Mouse (Mus musculus): ENCODE results near the gene Lrrc74b. TPM values are rescaled to one million over a fixed set of nuclear protein-coding genes. Genes with fewer than 3 reads are reported as not detected.
"Not testable (repeated sequence)": the region's sequence is repeated elsewhere in the genome, so short reads cannot be mapped to it uniquely, and the experiment has no call there.

The Lrrc74b gene
- polyA plus RNA-seq, 1 experiment from 2014 or later, result not detected

DNA sequence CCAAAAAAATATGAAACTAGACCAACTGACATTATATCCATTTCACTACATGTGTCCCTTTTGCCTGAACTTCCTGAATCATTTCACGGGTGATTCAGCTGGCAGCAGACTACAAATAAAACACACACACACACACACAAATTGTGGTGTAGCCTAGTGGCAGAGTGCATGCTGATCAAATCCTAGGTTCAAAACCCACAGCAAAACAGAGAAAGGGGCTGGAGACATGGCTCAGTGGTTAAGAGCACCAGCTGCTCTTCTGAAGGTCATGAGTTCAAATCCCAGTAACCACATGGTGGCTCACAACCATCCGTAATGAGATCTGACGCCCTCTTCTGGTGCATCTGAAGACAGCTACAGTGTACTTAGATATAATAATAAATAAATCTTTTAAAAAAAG is 53.0 kb downstream of the Lrrc74b start:
- ATAC-seq (replicated peaks; ENCODE audit: insufficient number of reproducible peaks, low FRiP score, low TSS enrichment, low read depth); DNase-seq (ENCODE audit: low spot score); H3K27me3 ChIP-seq (ENCODE audit: control insufficient read depth, insufficient read depth, low read length); H3K4me1 ChIP-seq (ENCODE audit: control insufficient read depth, insufficient read depth, low read length); H3K9me3 ChIP-seq (replicated peaks; ENCODE audit: control insufficient read depth, low read length); H3K36me3 ChIP-seq (replicated peaks; ENCODE audit: control insufficient read depth, insufficient read depth, low read depth, low read length): not testable (repeated sequence)
- 32% methylated on average over 3 of the region's 3 CpGs for WGBS
- H3K9ac ChIP-seq (replicated peaks; ENCODE audit: low read length), result peak overlapping the region; percentile 86
- 0 out of 2 replicates have a peak overlapping the region, but pooled peaks have one; percentile 78 for H3K27ac ChIP-seq (replicated peaks; ENCODE audit: low read depth, low read length)
- peak overlapping the region; percentile 77 for H3K4me3 ChIP-seq (ENCODE audit: low read depth, low read length)
- peak overlapping the region; percentile 67 for H3K4me2 ChIP-seq (ENCODE audit: low read depth, low read length)

DNA sequence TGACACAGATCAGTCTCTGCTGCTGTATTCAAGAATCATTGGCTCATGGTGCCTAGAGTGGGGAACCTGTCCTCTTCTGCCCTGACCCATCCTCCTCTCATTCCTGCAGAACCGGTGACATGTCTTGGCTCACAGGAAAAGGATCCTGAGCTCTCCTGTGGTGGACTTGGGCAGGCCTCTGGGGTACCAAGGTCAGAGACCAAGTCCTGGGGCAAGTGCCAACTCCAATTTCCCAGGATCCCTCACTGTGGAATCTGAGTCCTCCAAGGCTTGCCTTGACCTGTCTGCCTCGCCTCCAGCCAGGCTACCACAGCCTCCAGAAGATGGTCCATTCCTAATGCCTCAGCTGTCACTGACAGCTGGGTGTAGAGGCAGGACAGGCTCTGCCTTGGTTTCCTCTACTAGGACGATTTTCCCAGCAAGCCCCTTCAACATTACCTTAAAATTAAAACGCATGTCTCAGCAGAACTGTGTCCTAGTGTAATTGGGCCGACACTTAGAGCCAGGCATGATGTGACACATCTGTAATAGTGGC is 54.0 kb downstream of the Lrrc74b start:
- ATAC-seq (replicated peaks; ENCODE audit: insufficient number of reproducible peaks, low FRiP score, low TSS enrichment, low read depth) (no peak), DNase-seq (ENCODE audit: low spot score) (no peak)
- H3K4me1 ChIP-seq (ENCODE audit: control insufficient read depth, insufficient read depth, low read length), result no peaks in the 10 kb centered on the region
- H3K36me3 ChIP-seq (replicated peaks; ENCODE audit: control insufficient read depth, insufficient read depth, low read depth, low read length), result no peaks in the 10 kb centered on the region
- H3K27me3 ChIP-seq (ENCODE audit: control insufficient read depth, insufficient read depth, low read length), result no peaks in the 10 kb centered on the region
- no peak overlapping the region for H3K27ac ChIP-seq (replicated peaks; ENCODE audit: low read depth, low read length)
- H3K4me3 ChIP-seq (ENCODE audit: low read depth, low read length), result no peak overlapping the region
- WGBS, result 80% methylated on average over 5 of the region's 5 CpGs
- H3K9me3 ChIP-seq (replicated peaks; ENCODE audit: control insufficient read depth, low read length), result no peaks in the 10 kb centered on the region
- no peak overlapping the region for H3K9ac ChIP-seq (replicated peaks; ENCODE audit: low read length)
- H3K4me2 ChIP-seq (ENCODE audit: low read depth, low read length), result no peak overlapping the region

DNA sequence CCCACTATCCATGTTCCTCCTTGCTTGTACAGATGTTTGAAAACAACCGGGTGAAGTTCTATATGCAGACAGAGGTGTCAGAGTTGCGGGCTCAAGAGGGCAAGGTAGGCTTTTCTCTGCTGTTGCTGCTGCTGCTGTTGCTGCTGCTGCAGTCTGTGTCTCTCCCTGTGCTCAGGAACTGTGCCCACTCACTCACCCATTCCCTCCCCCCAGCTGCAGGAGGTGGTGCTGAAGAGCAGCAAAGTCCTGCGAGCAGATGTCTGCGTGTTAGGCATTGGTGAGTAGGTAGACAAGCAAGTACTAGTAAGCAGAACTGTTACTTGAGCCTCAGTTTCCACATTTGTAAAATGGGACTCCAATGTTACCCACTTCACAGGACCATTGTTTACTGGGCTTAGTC is 58.4 kb downstream of the Lrrc74b start:
- 80% methylated on average over 4 of the region's 4 CpGs for WGBS
- no peak overlapping the region for H3K9ac ChIP-seq (replicated peaks; ENCODE audit: low read length)
- no peak overlapping the region for H3K4me2 ChIP-seq (ENCODE audit: low read depth, low read length)
- H3K36me3 ChIP-seq (replicated peaks; ENCODE audit: control insufficient read depth, insufficient read depth, low read depth, low read length), result no peaks in the 10 kb centered on the region
- no peaks in the 10 kb centered on the region for H3K4me1 ChIP-seq (ENCODE audit: control insufficient read depth, insufficient read depth, low read length)
- DNase-seq (ENCODE audit: low spot score), result no peak
- H3K27me3 ChIP-seq (ENCODE audit: control insufficient read depth, insufficient read depth, low read length), result no peaks in the 10 kb centered on the region
- H3K27ac ChIP-seq (replicated peaks; ENCODE audit: low read depth, low read length), result no peak overlapping the region
- H3K9me3 ChIP-seq (replicated peaks; ENCODE audit: control insufficient read depth, low read length), result no peaks in the 10 kb centered on the region
- ATAC-seq (replicated peaks; ENCODE audit: insufficient number of reproducible peaks, low FRiP score, low TSS enrichment, low read depth), result no peak
- H3K4me3 ChIP-seq (ENCODE audit: low read depth, low read length), result no peak overlapping the region

GRCm38 (mm10) chr16:17499249-17499883 is 61.7 kb downstream of the Lrrc74b start:
- Histone ChIP-seq H3K9me3 (replicated peaks; ENCODE audit: control insufficient read depth, low read length) (no peaks in the 10 kb centered on the region), H3K4me2 (ENCODE audit: low read depth, low read length) (no peak overlapping the region), H3K4me1 (ENCODE audit: control insufficient read depth, insufficient read depth, low read length) (no peaks in the 10 kb centered on the region), H3K27me3 (ENCODE audit: control insufficient read depth, insufficient read depth, low read length) (no peaks in the 10 kb centered on the region), H3K9ac (replicated peaks; ENCODE audit: low read length) (no peak overlapping the region), H3K36me3 (replicated peaks; ENCODE audit: control insufficient read depth, insufficient read depth, low read depth, low read length) (no peaks in the 10 kb centered on the region), H3K27ac (replicated peaks; ENCODE audit: low read depth, low read length) (no peak overlapping the region), H3K4me3 (ENCODE audit: low read depth, low read length) (no peak overlapping the region)
- 22% methylated on average over 10 of the region's 10 CpGs for WGBS
- DNase-seq (ENCODE audit: low spot score) (peak; percentile 19), ATAC-seq (replicated peaks; ENCODE audit: insufficient number of reproducible peaks, low FRiP score, low TSS enrichment, low read depth) (peak; percentile 73)

- no peaks in the 10 kb centered on the region for H3K36me3 ChIP-seq (replicated peaks; ENCODE audit: control insufficient read depth, insufficient read depth, low read depth, low read length)
- no peaks in the 10 kb centered on the region for H3K27me3 ChIP-seq (ENCODE audit: control insufficient read depth, insufficient read depth, low read length)
- H3K9ac ChIP-seq (replicated peaks; ENCODE audit: low read length), result no peak overlapping the region
- H3K4me3 ChIP-seq (ENCODE audit: low read depth, low read length), result no peak overlapping the region
- ATAC-seq (replicated peaks; ENCODE audit: insufficient number of reproducible peaks, low FRiP score, low TSS enrichment, low read depth) (no peak), DNase-seq (ENCODE audit: low spot score) (no peak)
- H3K27ac ChIP-seq (replicated peaks; ENCODE audit: low read depth, low read length), result no peak overlapping the region
- no peaks in the 10 kb centered on the region for H3K4me1 ChIP-seq (ENCODE audit: control insufficient read depth, insufficient read depth, low read length)
- H3K4me2 ChIP-seq (ENCODE audit: low read depth, low read length), result no peak overlapping the region
- H3K9me3 ChIP-seq (replicated peaks; ENCODE audit: control insufficient read depth, low read length), result no peaks in the 10 kb centered on the region
- WGBS, result 65% methylated on average over 2 of the region's 2 CpGs
Measured at GRCm38 (mm10) chr16:17496499-17497305, 64.3 kb downstream of the Lrrc74b start.

Other genes starting within 250 kb of the Lrrc74b start
- 0.20 TPM in 2 replicates for gene Serpind1, start 229.9 kb downstream of the Lrrc74b start, polyA plus RNA-seq (2014; fragmentation: Nextera tagmentation; extraction: Ambion mirVana)
- 7.0 and 7.2 TPM in 2 replicates for gene Snap29, start 155.3 kb downstream of the Lrrc74b start, polyA plus RNA-seq (2014; fragmentation: Nextera tagmentation; extraction: Ambion mirVana)
- gene Pi4ka, start 154.9 kb downstream of the Lrrc74b start, polyA plus RNA-seq (2014; fragmentation: Nextera tagmentation; extraction: Ambion mirVana), result 29.9 and 33.9 TPM in 2 replicates
- 85.1 and 90.1 TPM in 2 replicates for gene Crkl, start 109.3 kb downstream of the Lrrc74b start, polyA plus RNA-seq (2014; fragmentation: Nextera tagmentation; extraction: Ambion mirVana)
- gene Aifm3, start 71.6 kb downstream of the Lrrc74b start, polyA plus RNA-seq (2014; fragmentation: Nextera tagmentation; extraction: Ambion mirVana), result 0.77 and 1.2 TPM in 2 replicates
- 68.5 and 77.7 TPM in 2 replicates for gene Lztr1, start 52.6 kb downstream of the Lrrc74b start, polyA plus RNA-seq (2014; fragmentation: Nextera tagmentation; extraction: Ambion mirVana)
- 47.6 and 50.0 TPM in 2 replicates for gene Thap7, start 30.1 kb downstream of the Lrrc74b start, polyA plus RNA-seq (2014; fragmentation: Nextera tagmentation; extraction: Ambion mirVana)
- gene P2rx6, start 638 bp upstream of the Lrrc74b start, polyA plus RNA-seq (2014; fragmentation: Nextera tagmentation; extraction: Ambion mirVana), result 0.20 and 0.31 TPM in 2 replicates
- 0.59 and 2.3 TPM in 2 replicates for gene Slc7a4, start 22.0 kb upstream of the Lrrc74b start, polyA plus RNA-seq (2014; fragmentation: Nextera tagmentation; extraction: Ambion mirVana)
- gene Smpd4, start 58.1 kb upstream of the Lrrc74b start, polyA plus RNA-seq (2014; fragmentation: Nextera tagmentation; extraction: Ambion mirVana), result 57.0 and 58.5 TPM in 2 replicates
- 5.0 and 5.6 TPM in 2 replicates for gene Ccdc74a, start 85.2 kb upstream of the Lrrc74b start, polyA plus RNA-seq (2014; fragmentation: Nextera tagmentation; extraction: Ambion mirVana)
- 32.8 and 33.6 TPM in 2 replicates for gene Med15, start 171.6 kb upstream of the Lrrc74b start, polyA plus RNA-seq (2014; fragmentation: Nextera tagmentation; extraction: Ambion mirVana)
- gene Klhl22, start 198.4 kb upstream of the Lrrc74b start, polyA plus RNA-seq (2014; fragmentation: Nextera tagmentation; extraction: Ambion mirVana), result 48.0 and 58.1 TPM in 2 replicates
- gene Scarf2, start 236.0 kb upstream of the Lrrc74b start, polyA plus RNA-seq (2014; fragmentation: Nextera tagmentation; extraction: Ambion mirVana), result 13.5 and 15.3 TPM in 2 replicates